Mouse (Mus musculus) kidney, postnatal 36 days (tissue): ENCODE data around the gene Col6a3.

Experiments
- DNase-seq, 2 experiments: peaks; one replicate each; pipeline ENCODE4 v3.0.0; 2021 to 2022; ENCODE audit warnings: mixed read lengths in 2 of 2

Gene Col6a3

DNA sequence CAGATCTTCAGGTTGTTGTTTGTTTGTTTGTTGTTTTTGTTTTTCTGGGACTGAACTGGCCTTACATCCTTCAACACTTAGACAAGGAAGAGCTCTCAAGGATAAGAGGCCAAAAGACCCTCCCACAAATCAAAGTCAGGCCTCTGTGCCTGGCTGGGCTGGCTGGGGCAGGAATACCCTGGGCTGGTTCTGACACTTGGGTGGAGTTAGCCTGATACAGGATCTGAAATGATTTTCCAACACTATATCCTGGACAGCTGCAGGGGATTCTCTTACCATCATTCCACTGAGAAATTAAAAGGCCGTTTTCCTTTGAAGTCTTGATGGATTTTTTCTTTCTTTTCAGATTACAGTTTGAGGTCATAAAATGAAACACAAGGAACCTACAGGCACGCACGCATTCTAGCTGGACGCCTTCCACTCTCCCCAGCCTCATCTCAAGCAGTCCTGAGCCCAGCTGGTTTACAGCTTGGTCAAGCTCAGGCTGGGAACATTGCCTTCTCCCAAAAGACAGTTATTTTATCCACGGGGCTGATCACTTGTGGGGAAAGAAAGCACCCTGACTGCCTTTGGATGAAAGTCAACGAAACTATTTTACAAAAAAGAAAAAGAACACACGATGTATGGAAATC lies 123.0 kb downstream of the Col6a3 start:
- DNase-seq: no peak

DNA sequence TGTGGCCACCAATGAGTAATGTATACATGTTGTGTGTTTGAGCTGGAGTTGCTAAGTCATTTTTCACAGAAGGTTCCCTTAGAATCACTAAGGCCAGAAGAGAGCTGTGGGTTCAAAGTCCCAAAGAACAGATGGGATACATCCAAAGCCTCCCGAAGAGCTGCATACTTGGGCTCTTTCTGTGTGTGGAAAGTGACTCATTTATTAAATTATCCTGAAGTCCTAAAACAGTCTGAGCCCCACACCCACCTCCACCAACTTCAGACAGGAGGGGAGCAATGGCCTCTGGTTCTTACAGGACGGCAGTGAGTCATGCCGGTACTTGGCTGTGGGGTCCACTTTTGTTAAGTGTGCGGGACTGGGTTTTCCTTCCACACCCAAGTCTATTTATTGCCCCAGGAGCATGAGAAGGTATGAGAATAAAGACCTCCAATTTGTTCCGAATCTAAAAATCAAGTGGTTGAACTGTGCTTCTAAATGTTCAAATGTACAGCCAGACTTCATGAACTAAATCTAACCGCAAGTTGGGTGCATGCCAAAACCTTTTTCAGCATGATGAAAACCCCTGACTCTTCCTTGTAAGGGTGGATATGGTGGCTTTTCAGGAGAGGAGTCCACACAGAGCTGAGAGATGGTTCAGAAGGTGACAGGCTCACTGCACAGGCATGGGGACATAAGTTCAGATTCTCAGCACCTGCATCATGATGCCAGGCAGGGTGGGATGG lies 124.8 kb downstream of the Col6a3 start:
- no peak for DNase-seq

DNA sequence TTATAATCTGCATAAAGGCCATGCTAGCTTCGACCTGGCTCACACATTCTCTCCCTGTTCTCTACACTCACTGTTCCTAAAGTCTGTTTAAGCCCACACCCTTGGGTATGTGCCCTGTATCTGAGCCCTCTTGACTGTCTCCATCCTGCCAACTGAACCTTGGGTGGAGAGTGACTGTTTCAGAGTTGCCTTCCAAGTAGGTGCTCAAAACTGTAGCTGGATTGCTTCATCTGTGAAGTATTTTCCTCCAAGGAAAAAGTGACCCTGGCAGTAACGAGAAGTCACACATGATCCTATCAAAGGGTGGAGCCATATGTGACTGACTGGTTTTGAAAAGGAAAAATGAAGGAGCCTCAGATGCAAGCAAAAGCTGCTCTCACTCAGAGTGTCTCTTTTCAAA lies 127.5 kb downstream of the Col6a3 start:
- DNase-seq: no peak
